Mouse (Mus musculus): ENCODE results near the gene Gnb1l. TPM values are rescaled to one million over a fixed set of nuclear protein-coding genes. Genes with fewer than 3 reads are reported as not detected.
"Not testable (repeated sequence)": the region's sequence is repeated elsewhere in the genome, so short reads cannot be mapped to it uniquely, and the experiment has no call there.

Gnb1l gene
- total RNA-seq, 1 experiment = 10.9 TPM

- Histone ChIP-seq H3K9ac (ENCODE audit: insufficient read depth, low read depth, low read length, poor library complexity, severe bottlenecking) (no peak overlapping the region), H3K9me3 (ENCODE audit: control insufficient read depth, insufficient read depth, low read depth, low read length) (no peaks in the 10 kb centered on the region), H3K36me3 (ENCODE audit: control insufficient read depth, insufficient read depth, low read length, poor library complexity, severe bottlenecking) (no peaks in the 10 kb centered on the region), H3K4me3 (ENCODE audit: insufficient read depth in 1 of 2, low read depth in 1 of 2, low read length in 2 of 2, poor library complexity in 1 of 2, severe bottlenecking in 1 of 2) (no peak overlapping the region), H3K4me1 (ENCODE audit: control insufficient read depth in 2 of 2, insufficient read depth in 2 of 2, low read length in 2 of 2, poor library complexity in 1 of 2) (no peaks in the 10 kb centered on the region), H3K27ac (ENCODE audit: insufficient read depth, low read depth, low read length, poor library complexity, severe bottlenecking) (no peak overlapping the region)
- DNase-seq (ENCODE audit: low read depth, low spot score) = no peak
- TF ChIP-seq ZNF384 (IDR thresholded peaks at IDR 0.05; ENCODE audit: low read depth, low read length) = no peak
- no peak for TF ChIP-seq HCFC1 (IDR thresholded peaks at IDR 0.05; ENCODE audit: borderline replicate concordance, insufficient read depth, low read length)
- TF ChIP-seq ZC3H11A (IDR thresholded peaks at IDR 0.05; ENCODE audit: borderline replicate concordance, low read depth, low read length) = no peak
- in situ Hi-C loops (cut with MboI; ENCODE audit: low sequenced_read_pairs in 2 of 2, unreplicated experiment in 2 of 2) = no loop called here
These were observed 15.0 kb downstream of the Gnb1l start for GRCm38 (mm10) chr16:18513508-18513907.

- Histone ChIP-seq H3K4me3 (ENCODE audit: insufficient read depth in 1 of 2, low read depth in 1 of 2, low read length in 2 of 2, poor library complexity in 1 of 2, severe bottlenecking in 1 of 2) (no peak overlapping the region), H3K27ac (ENCODE audit: insufficient read depth, low read depth, low read length, poor library complexity, severe bottlenecking) (no peak overlapping the region), H3K36me3 (ENCODE audit: control insufficient read depth, insufficient read depth, low read length, poor library complexity, severe bottlenecking) (no peaks in the 10 kb centered on the region), H3K9me3 (ENCODE audit: control insufficient read depth, insufficient read depth, low read depth, low read length) (no peaks in the 10 kb centered on the region), H3K4me1 (ENCODE audit: control insufficient read depth in 2 of 2, insufficient read depth in 2 of 2, low read length in 2 of 2, poor library complexity in 1 of 2) (no peaks in the 10 kb centered on the region), H3K9ac (ENCODE audit: insufficient read depth, low read depth, low read length, poor library complexity, severe bottlenecking) (no peak overlapping the region)
- TF ChIP-seq ZC3H11A (IDR thresholded peaks at IDR 0.05; ENCODE audit: borderline replicate concordance, low read depth, low read length) (no peak), MAFK (IDR thresholded peaks at IDR 0.05; ENCODE audit: insufficient read depth, low read depth, low read length) (no peak), HCFC1 (IDR thresholded peaks at IDR 0.05; ENCODE audit: borderline replicate concordance, insufficient read depth, low read length) (no peak), CHD2 (IDR thresholded peaks at IDR 0.05; ENCODE audit: low read depth, low read length) (no peak), ZNF384 (IDR thresholded peaks at IDR 0.05; ENCODE audit: low read depth, low read length) (no peak)
- in situ Hi-C loops (cut with MboI; ENCODE audit: low sequenced_read_pairs in 2 of 2, unreplicated experiment in 2 of 2) = no loop called here
- no peak for DNase-seq (ENCODE audit: low read depth, low spot score)
These were observed 19.6 kb downstream of the Gnb1l start for GRCm38 (mm10) chr16:18518091-18518490.

- DNase-seq (ENCODE audit: low read depth, low spot score) = no peak
These were observed 25.2 kb downstream of the Gnb1l start for GRCm38 (mm10) chr16:18523563-18524245.

GRCm38 (mm10) chr16:18528656-18529055 is 30.1 kb downstream of the Gnb1l start:
- TF ChIP-seq CHD2 (IDR thresholded peaks at IDR 0.05; ENCODE audit: low read depth, low read length) (no peak), HCFC1 (IDR thresholded peaks at IDR 0.05; ENCODE audit: borderline replicate concordance, insufficient read depth, low read length) (no peak), ZC3H11A (IDR thresholded peaks at IDR 0.05; ENCODE audit: borderline replicate concordance, low read depth, low read length) (no peak), MAFK (IDR thresholded peaks at IDR 0.05; ENCODE audit: insufficient read depth, low read depth, low read length) (no peak), ZNF384 (IDR thresholded peaks at IDR 0.05; ENCODE audit: low read depth, low read length) (no peak)
- Histone ChIP-seq H3K27ac (ENCODE audit: insufficient read depth, low read depth, low read length, poor library complexity, severe bottlenecking) (no peak overlapping the region), H3K9ac (ENCODE audit: insufficient read depth, low read depth, low read length, poor library complexity, severe bottlenecking) (no peak overlapping the region), H3K9me3 (ENCODE audit: control insufficient read depth, insufficient read depth, low read depth, low read length) (no peaks in the 10 kb centered on the region), H3K36me3 (ENCODE audit: control insufficient read depth, insufficient read depth, low read length, poor library complexity, severe bottlenecking) (no peaks in the 10 kb centered on the region), H3K4me1 (ENCODE audit: control insufficient read depth in 2 of 2, insufficient read depth in 2 of 2, low read length in 2 of 2, poor library complexity in 1 of 2) (no peaks in the 10 kb centered on the region), H3K4me3 (ENCODE audit: insufficient read depth in 1 of 2, low read depth in 1 of 2, low read length in 2 of 2, poor library complexity in 1 of 2, severe bottlenecking in 1 of 2) (no peak overlapping the region)
- in situ Hi-C loops (cut with MboI; ENCODE audit: low sequenced_read_pairs in 2 of 2, unreplicated experiment in 2 of 2) = no loop called here
- DNase-seq (ENCODE audit: low read depth, low spot score) = no peak

More at GRCm38 (mm10) chr16:18523563-18524245, 25.2 kb downstream of the Gnb1l start:
- no peaks in the 10 kb centered on the region for H3K36me3 ChIP-seq (ENCODE audit: control insufficient read depth, insufficient read depth, low read length, poor library complexity, severe bottlenecking)
- TF ChIP-seq CHD2 (IDR thresholded peaks at IDR 0.05; ENCODE audit: low read depth, low read length) (no peak), ZNF384 (IDR thresholded peaks at IDR 0.05; ENCODE audit: low read depth, low read length) (no peak), MAFK (IDR thresholded peaks at IDR 0.05; ENCODE audit: insufficient read depth, low read depth, low read length) (no peak), ZC3H11A (IDR thresholded peaks at IDR 0.05; ENCODE audit: borderline replicate concordance, low read depth, low read length) (no peak), HCFC1 (IDR thresholded peaks at IDR 0.05; ENCODE audit: borderline replicate concordance, insufficient read depth, low read length) (no peak)
- H3K4me3 ChIP-seq (ENCODE audit: insufficient read depth in 1 of 2, low read depth in 1 of 2, low read length in 2 of 2, poor library complexity in 1 of 2, severe bottlenecking in 1 of 2) = no peak overlapping the region
- no peaks in the 10 kb centered on the region for H3K9me3 ChIP-seq (ENCODE audit: control insufficient read depth, insufficient read depth, low read depth, low read length)
- in situ Hi-C loops (cut with MboI; ENCODE audit: low sequenced_read_pairs in 2 of 2, unreplicated experiment in 2 of 2) = no loop called here
- H3K4me1 ChIP-seq (ENCODE audit: control insufficient read depth in 2 of 2, insufficient read depth in 2 of 2, low read length in 2 of 2, poor library complexity in 1 of 2) = no peaks in the 10 kb centered on the region
- no peak overlapping the region for H3K9ac ChIP-seq (ENCODE audit: insufficient read depth, low read depth, low read length, poor library complexity, severe bottlenecking)
- no peak overlapping the region for H3K27ac ChIP-seq (ENCODE audit: insufficient read depth, low read depth, low read length, poor library complexity, severe bottlenecking)

GRCm38 (mm10) chr16:18533061-18533460 is 34.5 kb downstream of the Gnb1l start:
- in situ Hi-C loops (cut with MboI; ENCODE audit: low sequenced_read_pairs in 2 of 2, unreplicated experiment in 2 of 2); DNase-seq (ENCODE audit: low read depth, low spot score): not testable (repeated sequence)

More at GRCm38 (mm10) chr16:18533061-18533460, 34.5 kb downstream of the Gnb1l start:
- not testable (repeated sequence) for H3K9me3 ChIP-seq (ENCODE audit: control insufficient read depth, insufficient read depth, low read depth, low read length); H3K4me1 ChIP-seq (ENCODE audit: control insufficient read depth in 2 of 2, insufficient read depth in 2 of 2, low read length in 2 of 2, poor library complexity in 1 of 2); H3K9ac ChIP-seq (ENCODE audit: insufficient read depth, low read depth, low read length, poor library complexity, severe bottlenecking); H3K36me3 ChIP-seq (ENCODE audit: control insufficient read depth, insufficient read depth, low read length, poor library complexity, severe bottlenecking); H3K4me3 ChIP-seq (ENCODE audit: insufficient read depth in 1 of 2, low read depth in 1 of 2, low read length in 2 of 2, poor library complexity in 1 of 2, severe bottlenecking in 1 of 2); H3K27ac ChIP-seq (ENCODE audit: insufficient read depth, low read depth, low read length, poor library complexity, severe bottlenecking)
